ENCODE assay signal across 8 mouse cellular contexts in genomic region chr6:124917518-124918330, GRCm38 (mm10). TPM values are rescaled to one million over a fixed set of nuclear protein-coding genes. Genes with fewer than 3 reads are reported as not detected.
DNase-seq lines count a peak whose midpoint lies in the region; ATAC-seq and TF ChIP-seq lines count a peak whose summit lies in the region.

No protein-coding gene starts in this region.

- H3K4me2 ChIP-seq in heart, embryonic 12.5 days: peak overlapping the region; percentile 96
- H3K4me2 ChIP-seq in kidney, postnatal 0 days (ENCODE audit: low read length): peak overlapping the region; percentile 84
- H3K4me2 ChIP-seq in liver, embryonic 12.5 days: peak overlapping the region; percentile 98
- H3K4me2 ChIP-seq in neural tube, embryonic 11.5 days (ENCODE audit: low read depth): peak overlapping the region; percentile 98

- no peaks in the 10 kb centered on the region; the same call in 1 of the 2 replicates for H3K4me1 ChIP-seq in bone marrow, adult 2 months (ENCODE audit: control insufficient read depth, insufficient read depth, low read length)
- peaks cover 58% of the 10 kb centered on the region for H3K4me1 ChIP-seq in heart, embryonic 12.5 days (replicated peaks)
- peaks cover 35% of the 10 kb centered on the region for H3K4me1 ChIP-seq in kidney, postnatal 0 days (replicated peaks; ENCODE audit: insufficient read depth, low read length)
- H3K4me1 ChIP-seq in liver, embryonic 12.5 days: peaks cover 66% of the 10 kb centered on the region
- peaks cover 31% of the 10 kb centered on the region for H3K4me1 ChIP-seq in neural tube, embryonic 11.5 days (ENCODE audit: control insufficient read depth, insufficient read depth, low read length)

- H3K27me3 ChIP-seq in C2C12 (ENCODE audit: control insufficient read depth, insufficient read depth, insufficient read length): no peaks in the 10 kb centered on the region
- no peaks in the 10 kb centered on the region for H3K27me3 ChIP-seq in heart, embryonic 12.5 days (replicated peaks)
- H3K27me3 ChIP-seq in kidney, postnatal 0 days (ENCODE audit: insufficient read depth, low read length): no peaks in the 10 kb centered on the region
- peaks cover 96% of the 10 kb centered on the region for H3K27me3 ChIP-seq in liver, embryonic 12.5 days (replicated peaks)
- no peaks in the 10 kb centered on the region for H3K27me3 ChIP-seq in neural tube, embryonic 11.5 days (ENCODE audit: control insufficient read depth, insufficient read depth, low read length)

- under 1% methylated on average over 89 of the region's 89 CpGs for WGBS in bone marrow, adult 2 months
- WGBS in heart, embryonic 12.5 days: under 1% methylated on average over 68 of the region's 89 CpGs
- WGBS in kidney, postnatal 0 days: under 1% methylated on average over 48 of the region's 89 CpGs
- 1% methylated on average over 63 of the region's 89 CpGs for WGBS in liver, embryonic 12.5 days (ENCODE audit: insufficient replicate concordance)
- 1% methylated on average over 40 of the region's 89 CpGs for WGBS in neural tube, embryonic 11.5 days

- ATAC-seq in heart, embryonic 12.5 days (ENCODE audit: insufficient number of reproducible peaks, low FRiP score): peak; percentile 77
- peak; percentile 54 for ATAC-seq in kidney, postnatal 0 days (replicated peaks; ENCODE audit: low FRiP score, low read depth)
- ATAC-seq in liver, embryonic 12.5 days: peak; percentile 48
- ATAC-seq in neural tube, embryonic 11.5 days (ENCODE audit: insufficient read depth, low FRiP score, low TSS enrichment): peak; percentile 63

- H3K9ac ChIP-seq in heart, embryonic 12.5 days: peak overlapping the region; percentile 100
- peak overlapping the region; percentile 100 for H3K9ac ChIP-seq in kidney, postnatal 0 days (ENCODE audit: low read depth, low read length)
- peak overlapping the region; percentile 84 for H3K9ac ChIP-seq in liver, embryonic 12.5 days
- H3K9ac ChIP-seq in neural tube, embryonic 11.5 days (ENCODE audit: low read length): peak overlapping the region; percentile 99

- H3K4me3 ChIP-seq in C2C12 (ENCODE audit: insufficient read depth, poor library complexity, severe bottlenecking): peak overlapping the region; percentile 84
- H3K4me3 ChIP-seq in bone marrow, adult 2 months (replicated peaks; ENCODE audit: control insufficient read depth, low read depth, low read length): peak overlapping the region; percentile 70
- peak overlapping the region; percentile 94 for H3K4me3 ChIP-seq in heart, embryonic 12.5 days
- peak overlapping the region; percentile 86 for H3K4me3 ChIP-seq in kidney, postnatal 0 days (replicated peaks; ENCODE audit: low read depth, low read length)
- H3K4me3 ChIP-seq in liver, embryonic 12.5 days: peak overlapping the region; percentile 74
- peak overlapping the region; percentile 92 for H3K4me3 ChIP-seq in neural tube, embryonic 11.5 days (ENCODE audit: low read depth, low read length)

- H3K36me3 ChIP-seq in C2C12 (ENCODE audit: control insufficient read depth, insufficient read depth): peaks cover 34% of the 10 kb centered on the region
- H3K36me3 ChIP-seq in heart, embryonic 12.5 days: peaks cover 21% of the 10 kb centered on the region
- H3K36me3 ChIP-seq in kidney, postnatal 0 days (ENCODE audit: insufficient read depth, low read length): peaks cover 17% of the 10 kb centered on the region
- H3K36me3 ChIP-seq in liver, embryonic 12.5 days: peaks cover 9% of the 10 kb centered on the region; the same call in 1 of the 2 replicates
- peaks cover 11% of the 10 kb centered on the region for H3K36me3 ChIP-seq in neural tube, embryonic 11.5 days (ENCODE audit: control insufficient read depth, insufficient read depth, low read length)

- DNase-seq in fat pad, adult 2 months (ENCODE audit: extremely low read depth, low read depth, low spot score): peak; percentile 47
- DNase-seq in kidney, postnatal 0 days (ENCODE audit: low spot score): peak; percentile 97
- peak; percentile 92 for DNase-seq in neural tube, embryonic 11.5 days (ENCODE audit: low spot score)
- peak; percentile 97 for DNase-seq in telencephalon, adult 2 months (ENCODE audit: low read depth, low spot score)

- H3K9me3 ChIP-seq in heart, embryonic 12.5 days (replicated peaks): no peaks in the 10 kb centered on the region
- no peaks in the 10 kb centered on the region for H3K9me3 ChIP-seq in kidney, postnatal 0 days (replicated peaks; ENCODE audit: low read length)
- no peaks in the 10 kb centered on the region for H3K9me3 ChIP-seq in liver, embryonic 12.5 days (replicated peaks)
- no peaks in the 10 kb centered on the region for H3K9me3 ChIP-seq in neural tube, embryonic 11.5 days (ENCODE audit: control insufficient read depth, low read length)

- TF ChIP-seq CTCF in C2C12 (IDR thresholded peaks at IDR 0.05; ENCODE audit: control insufficient read depth, insufficient read depth, insufficient read length): no peak
- no peak for TF ChIP-seq CTCF in bone marrow, adult 2 months (IDR thresholded peaks at IDR 0.05; ENCODE audit: control insufficient read depth, insufficient read depth, low read length)
- TF ChIP-seq CTCF in kidney, postnatal 0 days (IDR thresholded peaks at IDR 0.05; ENCODE audit: low read depth): no peak

- H3K79me3 ChIP-seq in C2C12 (ENCODE audit: low read depth): peaks cover 22% of the 10 kb centered on the region

- peak overlapping the region; percentile 81 for H3K27ac ChIP-seq in bone marrow, adult 2 months (ENCODE audit: control insufficient read depth, insufficient read depth, low read depth, low read length, poor library complexity)
- H3K27ac ChIP-seq in heart, embryonic 12.5 days (ENCODE audit: poor library complexity, severe bottlenecking): peak overlapping the region; percentile 100
- H3K27ac ChIP-seq in kidney, postnatal 0 days: peak overlapping the region; percentile 99
- H3K27ac ChIP-seq in liver, embryonic 12.5 days: peak overlapping the region; percentile 91
- H3K27ac ChIP-seq in neural tube, embryonic 11.5 days (ENCODE audit: low read depth, low read length): peak overlapping the region; percentile 100

- peaks cover 29% of the 10 kb centered on the region for H3K79me2 ChIP-seq in C2C12 (ENCODE audit: control insufficient read depth, insufficient read depth)

- peak overlapping the region; percentile 83 for H3ac ChIP-seq in C2C12 (ENCODE audit: control insufficient read depth, insufficient read length, low read depth)

- TF ChIP-seq POLR2A in bone marrow, adult 2 months (IDR thresholded peaks at IDR 0.05; ENCODE audit: borderline replicate concordance, control insufficient read depth, low read depth, low read length): peak; percentile 40; the same call in 1 of the 2 replicates

TF ChIP-seq in C2C12, 6 proteins besides CTCF, POLR2A, EP300 and RAD21 (continues in another document):
- TF ChIP-seq MYOD1 (IDR thresholded peaks at IDR 0.05; ENCODE audit: control insufficient read depth, insufficient read length, low read depth): no peak
- no peak for TF ChIP-seq MAX (IDR thresholded peaks at IDR 0.05)
- no peak for TF ChIP-seq CEBPB (IDR thresholded peaks at IDR 0.05; ENCODE audit: low read depth)

RNA-seq across cellular contexts. Expression of gene Ptms, which starts 2.2 kb away (rescaled TPM):
- 1,903 TPM for polyA plus RNA-seq in C2C12 (2012; fragmentation: generic; extraction: Trizol)
- 157 and 192 TPM in 2 replicates for polyA plus RNA-seq in bone marrow, adult 2 months (2011; ENCODE audit: insufficient read depth, insufficient read length, low replicate concordance, missing spikeins)
- polyA plus RNA-seq in heart, embryonic 12.5 days (2016; fragmentation: Nextera tagmentation; extraction: Ambion mirVana): 233 and 243 TPM in 2 replicates
- 359 and 399 TPM in 2 replicates for polyA plus RNA-seq in kidney, postnatal 0 days (2015; fragmentation: Nextera tagmentation; extraction: Ambion mirVana)
- polyA plus RNA-seq in liver, embryonic 12.5 days (2016; fragmentation: Nextera tagmentation; extraction: Ambion mirVana): 64.5 and 66.7 TPM in 2 replicates
- polyA plus RNA-seq in neural tube, embryonic 11.5 days (2014; fragmentation: Nextera tagmentation; extraction: Ambion mirVana): 345 and 381 TPM in 2 replicates

RNA-seq across cellular contexts. Expression of gene Lag3, which starts 6.2 kb away (rescaled TPM):
- 0.44 TPM for polyA plus RNA-seq in C2C12 (2012; fragmentation: generic; extraction: Trizol)
- 2.9 and 7.6 TPM in 2 replicates for polyA plus RNA-seq in bone marrow, adult 2 months (2011; ENCODE audit: insufficient read depth, insufficient read length, low replicate concordance, missing spikeins)
- polyA plus RNA-seq in heart, embryonic 12.5 days (2016; fragmentation: Nextera tagmentation; extraction: Ambion mirVana): 1.4 and 1.5 TPM in 2 replicates
- polyA plus RNA-seq in kidney, postnatal 0 days (2015; fragmentation: Nextera tagmentation; extraction: Ambion mirVana): 2.5 and 2.9 TPM in 2 replicates
- 0.32 and 0.33 TPM in 2 replicates for polyA plus RNA-seq in liver, embryonic 12.5 days (2016; fragmentation: Nextera tagmentation; extraction: Ambion mirVana)
- 1.4 and 1.7 TPM in 2 replicates for polyA plus RNA-seq in neural tube, embryonic 11.5 days (2014; fragmentation: Nextera tagmentation; extraction: Ambion mirVana)

RNA-seq across cellular contexts. Expression of gene Mlf2, which starts 13.5 kb away (rescaled TPM):
- 547 TPM for polyA plus RNA-seq in C2C12 (2012; fragmentation: generic; extraction: Trizol)
- 45.8 and 74.0 TPM in 2 replicates for polyA plus RNA-seq in bone marrow, adult 2 months (2011; ENCODE audit: insufficient read depth, insufficient read length, low replicate concordance, missing spikeins)
- 357 and 358 TPM in 2 replicates for polyA plus RNA-seq in heart, embryonic 12.5 days (2016; fragmentation: Nextera tagmentation; extraction: Ambion mirVana)
- 348 and 352 TPM in 2 replicates for polyA plus RNA-seq in kidney, postnatal 0 days (2015; fragmentation: Nextera tagmentation; extraction: Ambion mirVana)
- 178 and 187 TPM in 2 replicates for polyA plus RNA-seq in liver, embryonic 12.5 days (2016; fragmentation: Nextera tagmentation; extraction: Ambion mirVana)
- 468 and 513 TPM in 2 replicates for polyA plus RNA-seq in neural tube, embryonic 11.5 days (2014; fragmentation: Nextera tagmentation; extraction: Ambion mirVana)

RNA-seq across cellular contexts. Expression of gene Cd4, which starts 29.7 kb away (rescaled TPM):
- not detected for polyA plus RNA-seq in C2C12 (2012; fragmentation: generic; extraction: Trizol)
- polyA plus RNA-seq in bone marrow, adult 2 months (2011; ENCODE audit: insufficient read depth, insufficient read length, low replicate concordance, missing spikeins): 3.5 and 3.6 TPM in 2 replicates
- polyA plus RNA-seq in heart, embryonic 12.5 days (2016; fragmentation: Nextera tagmentation; extraction: Ambion mirVana): not detected in 2 replicates
- polyA plus RNA-seq in kidney, postnatal 0 days (2015; fragmentation: Nextera tagmentation; extraction: Ambion mirVana): 0.24 and 0.28 TPM in 2 replicates
- polyA plus RNA-seq in liver, embryonic 12.5 days (2016; fragmentation: Nextera tagmentation; extraction: Ambion mirVana): 0.05 and 0.07 TPM in 2 replicates
- polyA plus RNA-seq in neural tube, embryonic 11.5 days (2014; fragmentation: Nextera tagmentation; extraction: Ambion mirVana): 0.07 TPM in 1 of 2 replicates, not detected in the other

RNA-seq across cellular contexts. Expression of gene Cops7a, which starts 47.6 kb away (rescaled TPM):
- polyA plus RNA-seq in C2C12 (2012; fragmentation: generic; extraction: Trizol): 165 TPM
- polyA plus RNA-seq in bone marrow, adult 2 months (2011; ENCODE audit: insufficient read depth, insufficient read length, low replicate concordance, missing spikeins): 18.1 and 33.0 TPM in 2 replicates
- 148 and 149 TPM in 2 replicates for polyA plus RNA-seq in heart, embryonic 12.5 days (2016; fragmentation: Nextera tagmentation; extraction: Ambion mirVana)
- polyA plus RNA-seq in kidney, postnatal 0 days (2015; fragmentation: Nextera tagmentation; extraction: Ambion mirVana): 153 and 157 TPM in 2 replicates
- polyA plus RNA-seq in liver, embryonic 12.5 days (2016; fragmentation: Nextera tagmentation; extraction: Ambion mirVana): 88.7 and 95.2 TPM in 2 replicates
- 110 and 118 TPM in 2 replicates for polyA plus RNA-seq in neural tube, embryonic 11.5 days (2014; fragmentation: Nextera tagmentation; extraction: Ambion mirVana)

Comparison
In these comparisons a context has a peak if more than half of its experiments do, and no peak if none do; other contexts are left out.
1. Peak in every context shown above with its lines: DNase-seq, ATAC-seq, H3K4me3 ChIP-seq and H3K27ac ChIP-seq.
2. DNase-seq: peak in every context shown above with its lines; median percentile 97 in kidney, postnatal 0 days; 97 in telencephalon, adult 2 months; 92 in neural tube, embryonic 11.5 days; 47 in fat pad, adult 2 months.